25 mouse cellular contexts compared by ENCODE assay signal in the genomic region with DNA sequence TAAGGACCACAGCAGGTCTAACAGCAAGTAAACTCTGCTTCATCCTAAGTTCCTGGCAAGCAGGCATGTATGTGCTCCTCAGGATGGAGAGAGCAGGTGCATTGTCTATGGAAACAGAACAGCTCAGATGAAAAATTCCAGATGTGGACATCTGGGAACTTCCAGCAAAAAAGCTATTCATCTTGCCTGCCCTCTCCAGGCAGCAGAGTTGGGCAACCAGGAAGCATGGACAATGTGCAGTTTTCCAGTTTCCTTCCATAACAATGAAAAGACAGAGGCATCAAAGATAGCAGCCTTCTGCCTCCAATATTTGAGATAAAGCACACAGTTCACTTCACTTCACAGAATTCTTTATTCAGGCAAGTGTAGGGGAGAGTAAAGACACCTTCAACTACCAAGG.
DNase-seq lines count a peak whose midpoint lies in the region; ATAC-seq and TF ChIP-seq lines count a peak whose summit lies in the region.
"Had no signal": no experiment of that assay in that cellular context is flagged by ENCODE, and none has a peak within 500 bp of the region (broad histone marks: within the 10 kb centered on the region; RNA-seq: fewer than 3 reads in every experiment).

No protein-coding gene starts in this region.

- ATAC-seq in heart, embryonic 12.5 days (ENCODE audit: insufficient number of reproducible peaks, low FRiP score) = peak; percentile 15; the same call in 1 of the 2 replicates
- ATAC-seq in liver, embryonic 13.5 days (ENCODE audit: low read depth) = no peak
- no peak for ATAC-seq in midbrain, embryonic 11.5 days (ENCODE audit: low FRiP score)
- no peak for ATAC-seq in midbrain, postnatal 0 days (ENCODE audit: low FRiP score)
- ATAC-seq: activated CD4-positive, CD25-positive, alpha-beta regulatory T cell, adult 4 months; CD4-positive, CD25-positive, alpha-beta regulatory T cell, adult 4 months; forebrain, embryonic 14.5 days; forebrain, postnatal 0 days; hindbrain, embryonic 16.5 days had no signal

- intact Hi-C loops in heart, postnatal 10 days (cut with DNase I) = no loop called here

- no peak for TF ChIP-seq CTCF in midbrain, postnatal 0 days (IDR thresholded peaks at IDR 0.05)

- peaks cover 16% of the 10 kb centered on the region for H3K4me1 ChIP-seq in heart, embryonic 12.5 days (replicated peaks)
- peaks cover 57% of the 10 kb centered on the region for H3K4me1 ChIP-seq in liver, embryonic 13.5 days (replicated peaks)
- H3K4me1 ChIP-seq in midbrain, embryonic 11.5 days (ENCODE audit: control insufficient read depth, insufficient read depth, low read length) = no peaks in the 10 kb centered on the region; the same call in 1 of the 2 replicates
- no peaks in the 10 kb centered on the region for H3K4me1 ChIP-seq in midbrain, postnatal 0 days (ENCODE audit: insufficient read depth, low read length)
- H3K4me1 ChIP-seq: hindbrain, embryonic 13.5 days had no signal

- no peak overlapping the region for H3K27ac ChIP-seq in heart, embryonic 12.5 days (ENCODE audit: poor library complexity, severe bottlenecking)
- peak overlapping the region; percentile 53 for H3K27ac ChIP-seq in liver, embryonic 13.5 days
- no peak overlapping the region for H3K27ac ChIP-seq in midbrain, embryonic 11.5 days (ENCODE audit: low read depth, low read length)
- H3K27ac ChIP-seq in midbrain, postnatal 0 days (ENCODE audit: low read depth, low read length) = no peak overlapping the region
- H3K27ac ChIP-seq: embryonic facial prominence, embryonic 15.5 days; gastrocnemius, adult 2 months; hindbrain, embryonic 10.5 days; hindbrain, embryonic 13.5 days had no signal

- no peak overlapping the region for H3K4me3 ChIP-seq in heart, embryonic 12.5 days
- H3K4me3 ChIP-seq in liver, embryonic 13.5 days (replicated peaks) = no peak overlapping the region
- H3K4me3 ChIP-seq in midbrain, embryonic 11.5 days (ENCODE audit: low read depth, low read length) = no peak overlapping the region
- H3K4me3 ChIP-seq in midbrain, postnatal 0 days (ENCODE audit: low read depth, low read length) = no peak overlapping the region
- H3K4me3 ChIP-seq: embryonic facial prominence, embryonic 15.5 days; gastrocnemius, adult 2 months; hindbrain, embryonic 10.5 days; hindbrain, embryonic 13.5 days had no signal

- no peaks in the 10 kb centered on the region for H3K36me3 ChIP-seq in heart, embryonic 12.5 days
- H3K36me3 ChIP-seq in liver, embryonic 13.5 days = no peaks in the 10 kb centered on the region
- no peaks in the 10 kb centered on the region for H3K36me3 ChIP-seq in midbrain, embryonic 11.5 days (ENCODE audit: control insufficient read depth, insufficient read depth, low read length)
- H3K36me3 ChIP-seq in midbrain, postnatal 0 days (ENCODE audit: insufficient read depth, low read length) = no peaks in the 10 kb centered on the region
- H3K36me3 ChIP-seq: embryonic facial prominence, embryonic 15.5 days; hindbrain, embryonic 10.5 days; hindbrain, embryonic 13.5 days had no signal

- DNase-seq in heart, postnatal 10 days = no peak
- no peak for DNase-seq in liver, embryonic 13.5 days
- DNase-seq in liver = no peak
- DNase-seq in midbrain, embryonic 11.5 days (ENCODE audit: low spot score, missing footprints) = peak; percentile 69
- no peak for DNase-seq in midbrain, postnatal 0 days (ENCODE audit: low spot score)
- DNase-seq: adrenal gland, adult 8-10 months; adrenal gland, postnatal 25 days; cerebellum, adult 11-12 months; cerebellum, adult 8-10 months; cerebellum, postnatal 10 days; cerebellum, postnatal 36 days; embryo, embryonic 11 days; forebrain, postnatal 0 days; gastrocnemius, adult 2 months; gastrocnemius, postnatal 14 days; heart, adult 11 months; heart, postnatal 36 days had no signal

- H3K27me3 ChIP-seq in heart, embryonic 12.5 days (replicated peaks) = no peaks in the 10 kb centered on the region
- no peaks in the 10 kb centered on the region for H3K27me3 ChIP-seq in liver, embryonic 13.5 days
- H3K27me3 ChIP-seq in midbrain, embryonic 11.5 days (ENCODE audit: control insufficient read depth, insufficient read depth, low read length) = no peaks in the 10 kb centered on the region
- H3K27me3 ChIP-seq in midbrain, postnatal 0 days (ENCODE audit: insufficient read depth, low read length) = no peaks in the 10 kb centered on the region
- H3K27me3 ChIP-seq: embryonic facial prominence, embryonic 15.5 days; hindbrain, embryonic 13.5 days had no signal

- no peak overlapping the region for H3K4me2 ChIP-seq in heart, embryonic 12.5 days
- no peak overlapping the region for H3K4me2 ChIP-seq in liver, embryonic 13.5 days
- no peak overlapping the region for H3K4me2 ChIP-seq in midbrain, embryonic 11.5 days
- H3K4me2 ChIP-seq in midbrain, postnatal 0 days (ENCODE audit: low read depth, low read length, poor library complexity, severe bottlenecking) = no peak overlapping the region
- H3K4me2 ChIP-seq: embryonic facial prominence, embryonic 15.5 days; hindbrain, embryonic 13.5 days had no signal

- no peak overlapping the region for H3K9ac ChIP-seq in heart, embryonic 12.5 days
- H3K9ac ChIP-seq in liver, embryonic 13.5 days = no peak overlapping the region
- no peak overlapping the region for H3K9ac ChIP-seq in midbrain, embryonic 11.5 days (ENCODE audit: low read length)
- no peak overlapping the region for H3K9ac ChIP-seq in midbrain, postnatal 0 days (replicated peaks; ENCODE audit: low read length, poor library complexity, severe bottlenecking)
- H3K9ac ChIP-seq: embryonic facial prominence, embryonic 15.5 days; forebrain, postnatal 0 days; hindbrain, embryonic 13.5 days had no signal

- H3K9me3 ChIP-seq in heart, embryonic 12.5 days (replicated peaks) = no peaks in the 10 kb centered on the region
- H3K9me3 ChIP-seq in liver, embryonic 13.5 days (replicated peaks) = no peaks in the 10 kb centered on the region
- H3K9me3 ChIP-seq in midbrain, embryonic 11.5 days (ENCODE audit: control insufficient read depth, low read length) = no peaks in the 10 kb centered on the region
- H3K9me3 ChIP-seq in midbrain, postnatal 0 days (ENCODE audit: low read length) = no peaks in the 10 kb centered on the region
- H3K9me3 ChIP-seq: embryonic facial prominence, embryonic 15.5 days; hindbrain, embryonic 10.5 days; hindbrain, embryonic 13.5 days had no signal
